ENCODE assay signal across 19 mouse cellular contexts in genomic region chr2:115960615-115961014, GRCm38 (mm10).
"Had no signal": no experiment of that assay in that cellular context is flagged by ENCODE, and none has a peak within 500 bp of the region (broad histone marks: within the 10 kb centered on the region; RNA-seq: fewer than 3 reads in every experiment).

No protein-coding gene starts in this region.

- DNase-seq: lung, adult 18-20 months; lung, embryonic 14.5 days; lung, postnatal 10 days; lung, postnatal 4 days; midbrain, embryonic 14.5 days; retina, postnatal 1 day; right cerebral cortex, adult 18-20 months; right cerebral cortex, postnatal 25 days; right cerebral cortex, postnatal 4 days; spleen, adult 18-20 months; thymus, adult 2 months; thymus, postnatal 25 days; thymus, postnatal 4 days had no signal

- H3K9me3 ChIP-seq: midbrain, embryonic 10.5 days; midbrain, embryonic 12.5 days; neural tube, embryonic 13.5 days; neural tube, embryonic 15.5 days had no signal

- H3K4me2 ChIP-seq: lung, embryonic 14.5 days; midbrain, embryonic 12.5 days; neural tube, embryonic 13.5 days; neural tube, embryonic 15.5 days had no signal

- H3K27me3 ChIP-seq: midbrain, embryonic 12.5 days; neural tube, embryonic 13.5 days; neural tube, embryonic 15.5 days had no signal

- H3K4me3 ChIP-seq: midbrain, embryonic 10.5 days; midbrain, embryonic 12.5 days; myocyte; neural tube, embryonic 13.5 days; neural tube, embryonic 15.5 days had no signal

- H3K9ac ChIP-seq: lung, embryonic 14.5 days; midbrain, embryonic 12.5 days; neural tube, embryonic 13.5 days; neural tube, embryonic 15.5 days had no signal

- ATAC-seq: midbrain, embryonic 16.5 days had no signal

- H3K36me3 ChIP-seq: midbrain, embryonic 10.5 days; midbrain, embryonic 12.5 days; neural tube, embryonic 13.5 days; neural tube, embryonic 15.5 days had no signal

- H3K27ac ChIP-seq: midbrain, embryonic 10.5 days; midbrain, embryonic 12.5 days; neural tube, embryonic 13.5 days; neural tube, embryonic 15.5 days had no signal
